Mouse (Mus musculus) liver, adult 2 months (tissue): ENCODE measurements at regions not wholly inside any gene's neighbourhood (a gene's known extent, or its start where the extent isn't known, plus 50 kb on each side); places are given as distances from the start of the nearest gene placed in this dataset.

ENCODE experiments used
- CTCF ChIP-seq: fragments of 200-500 bp; IDR thresholded peaks from 2 replicates; pipeline ENCODE4 v1.5.1; 2011; ENCODE audit warnings: low read depth, low read length, control low read depth
- POLR2A ChIP-seq: fragments of 200-500 bp; IDR thresholded peaks from 2 replicates; pipeline ENCODE4 v1.6.1; 2011; ENCODE audit warnings: low read length, control low read depth; ENCODE audit not compliant: insufficient read depth; ENCODE audit errors: extremely low read depth

GRCm38 (mm10) chr3:33957676-33958075 is 62.1 kb upstream of the Fxr1 start:
- TF ChIP-seq POLR2A (no peak), CTCF (no peak)
